ENCODE assay signal across 8 mouse cellular contexts in the genomic region with DNA sequence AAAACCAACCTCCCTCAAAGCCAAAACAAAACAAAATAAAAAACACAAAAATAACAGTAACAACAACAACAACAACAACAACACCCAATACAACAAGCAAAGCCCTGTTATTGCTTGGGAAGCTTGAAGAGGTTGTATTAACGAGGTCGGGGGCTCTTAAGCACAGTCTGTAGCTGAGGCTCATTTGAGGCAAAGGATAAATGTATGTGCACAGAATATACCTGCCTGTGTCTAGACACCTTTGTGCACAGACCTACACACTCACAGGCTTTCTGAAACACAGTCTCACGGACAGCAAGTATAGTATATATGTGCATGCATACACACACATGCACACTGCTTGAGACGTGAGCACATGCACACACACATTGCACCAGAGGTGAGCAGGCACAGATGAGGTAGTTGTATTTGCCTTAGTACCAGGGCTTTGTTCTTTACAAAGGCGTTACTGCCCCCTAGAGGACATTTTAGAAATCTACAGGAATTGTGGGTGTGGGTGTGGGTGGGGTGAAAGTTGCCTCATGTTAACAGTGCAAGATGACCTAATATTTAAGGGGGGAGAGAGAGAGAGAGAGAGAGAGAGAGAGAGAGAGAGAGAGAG. TPM values are rescaled to one million over a fixed set of nuclear protein-coding genes. Genes with fewer than 3 reads are reported as not detected.
DNase-seq lines count a peak whose midpoint lies in the region; ATAC-seq lines count a peak whose summit lies in the region.

No protein-coding gene starts in this region.

- peaks cover 55% of the 10 kb centered on the region for H3K27me3 ChIP-seq in midbrain, embryonic 12.5 days

- no peak overlapping the region for H3K4me2 ChIP-seq in midbrain, embryonic 12.5 days (replicated peaks)

- H3K9ac ChIP-seq in midbrain, embryonic 12.5 days (replicated peaks) = no peak overlapping the region

- no peaks in the 10 kb centered on the region for H3K9me3 ChIP-seq in midbrain, embryonic 12.5 days

- peak; percentile 45 for DNase-seq in 3134 (ENCODE audit: extremely low read depth, insufficient read length, low spot score)
- peak; percentile 79 for DNase-seq in CD4-positive, CD25-positive, alpha-beta regulatory T cell, adult 2 months (ENCODE audit: low read depth, low spot score)
- peak; percentile 38 to 43 for DNase-seq in cerebellum, postnatal 14 days
- peak; percentile 43 for DNase-seq in heart, postnatal 4 days
- peak; percentile 15 to 30 for DNase-seq in kidney, postnatal 36 days
- DNase-seq in ovary, postnatal 10 days (ENCODE audit: low spot score) = no peak
- DNase-seq in right cerebral cortex, adult 2 months (ENCODE audit: low spot score in 2 of 2) = no peak

- no peaks in the 10 kb centered on the region for H3K36me3 ChIP-seq in midbrain, embryonic 12.5 days

- H3K4me1 ChIP-seq in midbrain, embryonic 12.5 days = no peaks in the 10 kb centered on the region

- H3K4me3 ChIP-seq in midbrain, embryonic 12.5 days = no peak overlapping the region

- ATAC-seq in midbrain, embryonic 12.5 days (ENCODE audit: low FRiP score, low read depth) = peak; percentile 80

- WGBS in midbrain, embryonic 12.5 days = 29% methylated on average over 5 of the region's 5 CpGs

- no peak overlapping the region for H3K27ac ChIP-seq in midbrain, embryonic 12.5 days (replicated peaks)

RNA-seq across cellular contexts. Expression of a gene that starts 10.4 kb away (rescaled TPM):
- total RNA-seq in heart, postnatal 4 days (2021) = 10 to 100 TPM; 13.5 to 14.6 TPM
- polyA plus RNA-seq in midbrain, embryonic 12.5 days (2016; fragmentation: Nextera tagmentation; extraction: Ambion mirVana) = 48.8 and 57.3 TPM in 2 replicates

RNA-seq across cellular contexts. Expression of a gene that starts 15.9 kb away (rescaled TPM):
- 1 to 10 TPM; 3.4 to 3.9 TPM for total RNA-seq in heart, postnatal 4 days (2021)
- polyA plus RNA-seq in midbrain, embryonic 12.5 days (2016; fragmentation: Nextera tagmentation; extraction: Ambion mirVana) = 8.6 and 9.5 TPM in 2 replicates

RNA-seq across cellular contexts. Expression of a gene that starts 25.4 kb away (rescaled TPM):
- total RNA-seq in heart, postnatal 4 days (2021) = 1 to 10 TPM; 3.0 to 3.5 TPM
- polyA plus RNA-seq in midbrain, embryonic 12.5 days (2016; fragmentation: Nextera tagmentation; extraction: Ambion mirVana) = 20.0 and 20.7 TPM in 2 replicates

Comparison
In these comparisons a context has a peak if more than half of its experiments do, and no peak if none do; other contexts are left out.
1. DNase-seq: peak in 3134 (single experiment), CD4-positive, CD25-positive, alpha-beta regulatory T cell, adult 2 months (single experiment), cerebellum, postnatal 14 days (2 of 2), heart, postnatal 4 days (single experiment) and kidney, postnatal 36 days (2 of 2); none in ovary, postnatal 10 days (single experiment) and right cerebral cortex, adult 2 months (0 of 2).